Mouse (Mus musculus) neural tube, embryonic 14.5 days (tissue): ENCODE data around the gene Gm9780. TPM values are rescaled to one million over a fixed set of nuclear protein-coding genes. Genes with fewer than 3 reads are reported as not detected.
"Not testable (repeated sequence)": the region's sequence is repeated elsewhere in the genome, so short reads cannot be mapped to it uniquely, and the experiment has no call there.

Source experiments
- ATAC-seq: fragments of 200-750 bp; cut with Nextera tagmentation; 2 replicates; pipeline ENCODE4 v1.8.0; 2017; ENCODE audit warnings: low read depth, mild to moderate bottlenecking, moderate TSS enrichment, moderate library complexity
- H3K27ac ChIP-seq: fragments of 300-500 bp; sonication (generic); 2 replicates; pipeline ENCODE4 v1.5.1; 2014; ENCODE audit warnings: low read depth, mild to moderate bottlenecking, control low read depth, low read length, moderate library complexity, mixed read lengths
- H3K27me3 ChIP-seq: fragments of 300-500 bp; sonication (generic); 2 replicates; pipeline ENCODE4 v1.6.1; 2014; ENCODE audit warnings: low read length; ENCODE audit not compliant: control insufficient read depth, insufficient read depth
- H3K36me3 ChIP-seq: fragments of 300-500 bp; sonication (generic); 2 replicates; pipeline ENCODE4 v1.6.1; 2014; ENCODE audit warnings: low read length, mixed read lengths; ENCODE audit not compliant: control insufficient read depth, insufficient read depth
- H3K4me1 ChIP-seq: fragments of 300-500 bp; sonication (generic); 2 replicates; pipeline ENCODE4 v1.6.1; 2014; ENCODE audit warnings: low read length; ENCODE audit not compliant: control insufficient read depth, insufficient read depth
- H3K4me2 ChIP-seq: fragments of 300-500 bp; sonication (generic); 2 replicates; pipeline ENCODE4 v1.6.1; 2014; ENCODE audit warnings: mild to moderate bottlenecking, low read depth, low read length, control low read depth
- H3K4me3 ChIP-seq: fragments of 300-500 bp; sonication (generic); 2 replicates; pipeline ENCODE4 v1.5.1; 2014; ENCODE audit warnings: low read depth, low read length, control low read depth, mixed read lengths
- H3K9ac ChIP-seq: fragments of 300-500 bp; sonication (generic); replicated peaks from 2 replicates; pipeline ENCODE4 v1.6.1; 2014; ENCODE audit warnings: low read depth, mild to moderate bottlenecking, control low read depth, low read length, mixed read lengths
- H3K9me3 ChIP-seq: fragments of 300-500 bp; sonication (generic); 2 replicates; pipeline ENCODE4 v1.6.1; 2016; ENCODE audit warnings: low read length; ENCODE audit not compliant: control insufficient read depth
- WGBS: fragments of 180-500 bp; shearing (Covaris S2); extraction: QIAGEN DNeasy Blood & Tissue Kit; methylation state at CpG from one replicate; pipeline ENCODE4 v1.1.7; 2014; 5-methylcytosine and 5-hydroxymethylcytosine counted together
- polyA plus RNA-seq: library from polyadenylated mRNA; unstranded; fragments of >200 nt; fragmentation: Nextera tagmentation; extraction: Ambion mirVana; gene quantifications from 2 replicates; pipeline ENCODE4 v1.2.1, GENCODE M21; 2014

The Gm9780 gene
- polyA plus RNA-seq, 1 experiment from 2014 or later, result 2.0 TPM

DNA sequence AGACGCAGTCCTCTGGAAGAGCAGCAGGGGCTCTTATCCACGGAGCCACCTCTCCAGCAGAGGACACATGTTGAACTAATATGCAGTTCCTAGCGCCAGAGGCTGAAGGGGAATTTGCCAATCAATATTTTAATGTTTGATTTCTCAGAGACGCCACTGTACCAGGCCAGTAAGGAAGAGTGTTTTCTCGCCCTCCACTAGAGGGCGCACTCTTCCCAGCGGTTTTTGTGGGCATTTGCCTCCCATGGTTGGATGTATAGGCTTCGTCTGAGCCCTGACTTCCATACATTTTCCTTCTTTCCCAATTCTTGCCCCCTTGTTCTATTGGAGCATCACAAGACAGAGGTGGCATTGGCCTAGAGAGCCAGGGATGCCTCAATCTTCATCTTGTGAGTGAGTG lies 4.5 kb upstream of the Gm9780 start:
- not testable (repeated sequence) for H3K27me3 ChIP-seq, ATAC-seq, H3K27ac ChIP-seq, H3K9me3 ChIP-seq, H3K4me2 ChIP-seq, H3K9ac ChIP-seq, H3K36me3 ChIP-seq, H3K4me3 ChIP-seq, H3K4me1 ChIP-seq
- WGBS, result no CpG with 5 or more reads among the region's 8 CpGs

DNA sequence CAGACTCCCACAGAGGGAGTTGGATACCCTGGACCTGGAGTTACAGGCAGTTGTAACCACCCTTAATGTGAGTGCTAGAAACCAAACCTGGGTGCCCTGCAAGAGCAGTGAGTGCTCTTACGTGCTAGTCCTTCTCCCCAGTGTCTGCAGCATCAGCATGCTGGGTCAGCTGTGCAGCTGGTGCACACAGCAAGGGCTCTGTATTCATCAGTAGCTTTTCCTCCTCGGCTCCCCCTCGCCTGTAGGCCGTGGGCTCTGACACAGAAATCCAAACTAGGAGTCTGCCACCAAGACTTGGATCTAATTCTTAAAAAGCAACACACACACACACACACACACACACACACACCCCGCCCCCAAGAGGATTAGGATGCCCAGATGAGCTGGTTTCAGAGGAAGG lies 2.5 kb upstream of the Gm9780 start:
- H3K9ac ChIP-seq, H3K4me1 ChIP-seq, H3K27ac ChIP-seq, H3K4me2 ChIP-seq, H3K36me3 ChIP-seq, ATAC-seq, H3K4me3 ChIP-seq, H3K9me3 ChIP-seq, H3K27me3 ChIP-seq: not testable (repeated sequence)
- no CpG with 5 or more reads among the region's 5 CpGs for WGBS

DNA sequence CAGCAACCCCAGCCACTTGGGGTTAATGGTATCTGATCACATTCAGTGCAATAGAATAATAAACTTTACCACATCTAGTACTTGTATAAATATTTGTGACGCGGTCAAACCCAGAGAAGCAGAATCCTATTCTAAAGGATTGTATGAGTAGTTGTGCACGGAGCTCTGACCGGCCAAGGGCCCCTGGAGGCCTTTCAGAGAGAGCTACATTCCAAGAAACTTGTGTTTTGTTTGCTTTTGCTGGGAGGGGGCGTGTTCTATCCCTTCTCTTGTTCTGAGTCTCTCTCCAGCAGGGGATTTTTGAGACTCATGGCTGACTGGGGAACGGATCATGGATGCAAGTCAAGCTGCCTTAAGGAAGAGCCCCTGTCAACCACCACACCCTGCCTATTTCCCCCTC lies 7.1 kb downstream of the Gm9780 start:
- not testable (repeated sequence) for H3K27ac ChIP-seq, H3K36me3 ChIP-seq, H3K4me2 ChIP-seq, ATAC-seq, H3K4me1 ChIP-seq, H3K27me3 ChIP-seq, H3K9ac ChIP-seq, H3K9me3 ChIP-seq, H3K4me3 ChIP-seq
- WGBS, result no CpG with 5 or more reads among the region's 6 CpGs

DNA sequence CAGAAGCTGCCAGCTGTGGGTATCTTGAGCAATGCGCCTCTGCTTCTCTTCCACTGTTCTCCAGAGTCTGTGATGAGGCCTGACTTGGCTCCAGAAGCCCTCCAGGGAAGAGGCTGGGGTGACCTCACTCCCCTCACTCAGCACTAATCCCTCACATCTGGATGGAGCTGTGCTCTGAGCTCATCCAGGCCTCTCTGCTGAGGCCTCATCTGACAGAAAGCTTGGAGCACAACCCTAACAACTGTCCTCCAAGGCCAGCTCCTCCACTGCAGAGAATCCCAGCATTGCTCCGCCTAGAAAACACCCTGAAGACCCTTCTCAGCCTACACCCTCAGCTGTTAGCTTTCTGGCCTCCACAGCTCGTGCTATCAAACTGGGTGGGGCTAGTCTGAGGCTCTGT lies 8.1 kb downstream of the Gm9780 start:
- not testable (repeated sequence) for H3K4me1 ChIP-seq, H3K9ac ChIP-seq, H3K27ac ChIP-seq, ATAC-seq, H3K9me3 ChIP-seq, H3K36me3 ChIP-seq, H3K4me3 ChIP-seq, H3K27me3 ChIP-seq, H3K4me2 ChIP-seq
- no CpG with 5 or more reads among the region's 3 CpGs for WGBS

DNA sequence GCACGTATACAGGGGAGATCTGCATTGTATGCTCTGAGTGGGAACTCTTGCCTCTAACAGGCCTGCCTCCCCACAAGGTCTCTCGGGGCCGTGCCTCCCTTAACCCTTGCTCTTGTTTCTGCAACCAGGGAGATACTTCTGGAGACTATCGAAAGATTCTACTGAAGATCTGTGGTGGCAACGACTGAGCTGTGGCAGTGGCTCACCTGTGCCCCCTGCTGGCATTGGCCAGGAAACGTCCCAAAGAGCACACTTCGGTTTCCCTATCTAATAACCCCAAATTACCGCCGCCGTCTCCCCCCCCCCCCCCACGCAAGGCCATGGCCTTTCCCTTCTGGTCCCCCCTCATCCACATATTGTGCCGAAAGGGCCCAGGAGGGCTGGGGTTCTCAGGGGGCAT lies 16.9 kb downstream of the Gm9780 start:
- ATAC-seq, H3K4me3 ChIP-seq, H3K4me2 ChIP-seq, H3K4me1 ChIP-seq, H3K27me3 ChIP-seq, H3K27ac ChIP-seq, H3K36me3 ChIP-seq, H3K9me3 ChIP-seq, H3K9ac ChIP-seq: not testable (repeated sequence)
- no CpG with 5 or more reads among the region's 12 CpGs for WGBS

DNA sequence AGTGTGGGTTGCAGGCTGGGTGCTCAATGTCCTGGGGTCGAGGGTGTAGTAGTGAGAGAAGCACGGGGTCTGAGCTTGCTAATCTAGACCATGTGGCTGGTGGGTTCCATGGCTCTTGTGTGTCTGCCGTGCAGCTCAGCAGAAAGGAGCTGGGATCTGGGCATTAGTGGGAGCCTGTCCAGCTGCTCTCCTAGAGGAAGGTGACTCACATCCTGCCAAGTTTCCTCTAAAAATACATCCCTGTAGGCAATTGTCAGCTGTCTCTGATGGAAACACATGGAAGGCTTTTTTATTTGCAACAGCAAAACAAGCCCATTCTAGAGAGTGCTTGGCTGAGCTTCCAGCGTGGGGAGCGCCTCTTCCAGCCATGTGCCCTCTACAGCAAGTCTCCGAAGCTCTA lies 19.7 kb downstream of the Gm9780 start:
- H3K36me3 ChIP-seq, H3K27me3 ChIP-seq, H3K9me3 ChIP-seq, H3K4me3 ChIP-seq, H3K9ac ChIP-seq, H3K27ac ChIP-seq, ATAC-seq, H3K4me2 ChIP-seq, H3K4me1 ChIP-seq: not testable (repeated sequence)
- no CpG with 5 or more reads among the region's 6 CpGs for WGBS

DNA sequence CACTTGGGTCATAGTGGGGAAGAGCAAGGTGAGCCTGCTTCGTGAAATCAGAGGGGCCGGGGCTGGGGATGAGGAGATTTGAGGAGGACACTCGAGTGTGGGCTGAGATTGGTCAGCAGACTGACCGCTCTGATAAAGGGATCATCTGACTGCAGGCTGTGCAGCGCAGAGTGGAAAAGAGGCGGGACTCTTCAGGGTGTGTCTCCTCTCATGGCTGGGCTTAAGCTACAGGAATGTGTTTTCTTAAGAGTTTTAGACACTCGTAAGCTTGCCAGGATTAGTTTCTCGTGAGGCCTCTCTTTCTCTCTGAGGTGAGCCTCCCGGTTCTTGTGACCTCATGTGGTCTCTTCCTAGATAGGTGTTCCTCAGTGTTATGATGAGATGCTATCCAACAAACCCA lies 21.0 kb downstream of the Gm9780 start:
- not testable (repeated sequence) for H3K4me1 ChIP-seq, H3K27ac ChIP-seq, ATAC-seq, H3K36me3 ChIP-seq, H3K9me3 ChIP-seq, H3K4me2 ChIP-seq, H3K9ac ChIP-seq, H3K27me3 ChIP-seq, H3K4me3 ChIP-seq
- no CpG with 5 or more reads among the region's 9 CpGs for WGBS

DNA sequence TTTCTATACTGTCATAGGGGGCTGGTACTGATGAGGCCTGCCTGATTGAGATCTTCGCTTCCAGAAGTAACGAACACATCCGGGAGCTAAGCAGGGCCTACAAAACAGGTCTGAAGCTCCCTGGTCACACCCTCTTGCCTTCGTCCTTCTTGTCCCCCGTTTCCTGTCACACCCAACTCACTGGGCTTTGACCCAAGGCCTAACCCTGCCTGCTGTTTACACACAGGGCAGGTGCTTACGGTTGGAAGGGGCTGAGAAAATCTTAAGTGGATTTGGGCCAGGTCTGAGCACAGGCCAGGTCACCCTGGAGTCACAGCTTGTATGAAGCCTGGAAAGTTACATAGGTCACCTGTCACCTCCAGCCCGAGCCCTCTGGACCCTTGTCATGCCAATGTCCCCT lies 26.1 kb downstream of the Gm9780 start:
- H3K4me3 ChIP-seq, H3K36me3 ChIP-seq, H3K27ac ChIP-seq, H3K27me3 ChIP-seq, H3K4me2 ChIP-seq, H3K9ac ChIP-seq, H3K9me3 ChIP-seq, H3K4me1 ChIP-seq, ATAC-seq: not testable (repeated sequence)
- no CpG with 5 or more reads among the region's 7 CpGs for WGBS

DNA sequence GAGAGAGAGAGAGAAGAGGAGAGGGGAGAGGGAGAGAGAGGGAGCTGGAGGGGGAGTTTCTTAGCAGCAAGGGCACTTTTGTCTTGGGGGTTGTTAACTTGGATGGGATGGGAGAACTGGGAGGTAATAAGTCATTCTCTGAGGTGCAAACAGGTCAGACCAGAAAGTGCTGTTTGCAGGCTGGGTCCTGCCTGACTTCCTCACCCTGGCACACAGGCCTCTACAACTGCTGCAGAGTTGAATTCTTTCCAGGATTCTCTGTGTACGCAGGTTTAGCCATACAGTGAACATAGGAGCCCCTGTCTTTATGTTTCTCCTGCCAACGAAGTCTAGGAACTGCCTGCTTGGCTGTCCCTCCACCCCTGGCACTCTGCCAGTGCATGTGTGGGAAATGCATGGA lies 35.0 kb downstream of the Gm9780 start:
- H3K27ac ChIP-seq, H3K4me3 ChIP-seq, H3K9ac ChIP-seq, H3K4me1 ChIP-seq, H3K36me3 ChIP-seq, H3K9me3 ChIP-seq, ATAC-seq, H3K27me3 ChIP-seq, H3K4me2 ChIP-seq: not testable (repeated sequence)
- no CpG with 5 or more reads among the region's 2 CpGs for WGBS

DNA sequence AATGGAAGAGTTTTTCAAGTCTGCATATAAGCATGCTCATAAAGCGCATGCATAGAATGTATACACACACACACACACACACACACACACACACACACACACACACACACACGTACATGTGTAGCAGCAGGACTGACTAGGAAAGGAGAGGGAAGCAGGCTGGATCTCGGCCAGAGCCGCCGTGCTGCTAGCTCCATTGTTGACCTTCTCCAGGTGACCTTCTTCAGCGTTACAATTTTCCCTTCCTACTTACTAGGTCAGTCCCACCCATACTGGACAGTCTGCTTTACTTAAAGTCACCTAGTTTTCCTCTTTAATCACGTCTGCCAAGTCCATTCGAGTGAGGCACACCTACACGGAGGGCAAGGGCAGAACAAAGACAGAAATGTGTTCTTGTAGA lies 60.6 kb downstream of the Gm9780 start:
- ATAC-seq, result not testable (repeated sequence)
- 72% methylated on average over 6 of the region's 9 CpGs for WGBS

More for the DNA sequence above, 60.6 kb downstream of the Gm9780 start:
- H3K4me1 ChIP-seq, H3K27me3 ChIP-seq, H3K36me3 ChIP-seq, H3K27ac ChIP-seq, H3K9ac ChIP-seq, H3K4me3 ChIP-seq, H3K4me2 ChIP-seq, H3K9me3 ChIP-seq: not testable (repeated sequence)
